Mouse (Mus musculus) spleen, adult 12 weeks (tissue): Measurements from ENCODE around the gene Otop2.

ENCODE experiments used
- DNase-seq: peaks from one replicate; pipeline ENCODE4 v3.0.0; 2022; ENCODE audit warnings: low spot score

Otop2 gene

GRCm38 (mm10) chr11:115306863-115307262, at the start of gene Otop2:
Gene Otop2, plus strand, starts transcription at chr11:115307163.
- DNase-seq, result no peak

DNA sequence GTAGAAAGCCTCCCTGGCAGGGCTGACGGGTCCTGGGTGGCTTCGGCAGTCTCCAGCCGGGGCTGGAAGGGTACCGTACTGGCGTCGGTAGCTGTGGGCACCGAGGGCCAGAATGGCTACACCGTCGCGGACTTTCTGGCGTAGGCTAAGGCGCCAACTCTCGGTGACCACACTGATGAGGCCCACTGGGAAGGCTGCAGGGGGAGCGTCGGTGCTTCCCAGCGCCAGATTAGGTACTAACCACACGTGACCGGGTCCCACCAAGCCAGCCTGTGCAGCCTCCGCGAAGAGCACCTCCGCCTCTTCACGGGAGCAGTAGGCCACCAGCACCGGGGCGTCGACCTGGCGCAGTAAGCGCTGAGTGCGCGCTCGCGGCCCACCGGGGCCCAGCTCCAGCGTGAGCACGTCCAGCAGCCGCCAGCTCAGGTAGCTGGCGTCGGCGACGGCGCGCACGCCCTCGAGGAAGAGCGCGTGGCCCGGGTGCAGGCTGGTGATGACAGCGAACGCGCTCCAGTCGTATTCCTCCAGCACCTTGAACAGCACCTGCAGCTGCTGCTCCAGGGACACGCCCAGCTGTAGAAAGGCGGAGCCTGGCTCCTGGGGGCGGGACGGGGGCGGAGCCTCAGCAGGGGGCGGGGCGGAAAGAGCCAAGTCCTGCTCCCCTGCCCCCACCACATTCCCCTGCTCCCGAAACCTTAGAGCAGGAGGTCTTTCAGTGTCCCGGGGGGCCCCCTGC, 49.0 kb upstream of the Otop2 start:
- DNase-seq, result no peak

DNA sequence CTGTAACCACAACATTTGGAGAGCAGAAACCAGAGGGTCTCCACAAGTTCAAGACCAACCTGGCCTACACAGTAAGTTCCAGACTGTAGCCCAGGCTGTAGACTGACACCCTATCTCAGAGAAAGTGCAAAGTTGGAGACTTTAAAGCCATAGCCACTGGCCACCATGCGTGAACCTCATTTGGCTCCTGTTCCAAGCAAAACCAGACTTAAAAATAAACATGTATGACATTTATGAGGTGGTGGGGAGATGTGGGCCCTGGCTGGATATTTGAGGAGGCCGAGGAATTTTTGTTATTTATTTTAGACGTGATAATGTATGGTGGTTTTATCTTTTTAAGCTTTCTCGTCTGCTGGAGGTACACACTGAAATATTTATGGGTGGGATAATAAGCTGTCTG, 47.8 kb upstream of the Otop2 start:
- DNase-seq, result no peak

DNA sequence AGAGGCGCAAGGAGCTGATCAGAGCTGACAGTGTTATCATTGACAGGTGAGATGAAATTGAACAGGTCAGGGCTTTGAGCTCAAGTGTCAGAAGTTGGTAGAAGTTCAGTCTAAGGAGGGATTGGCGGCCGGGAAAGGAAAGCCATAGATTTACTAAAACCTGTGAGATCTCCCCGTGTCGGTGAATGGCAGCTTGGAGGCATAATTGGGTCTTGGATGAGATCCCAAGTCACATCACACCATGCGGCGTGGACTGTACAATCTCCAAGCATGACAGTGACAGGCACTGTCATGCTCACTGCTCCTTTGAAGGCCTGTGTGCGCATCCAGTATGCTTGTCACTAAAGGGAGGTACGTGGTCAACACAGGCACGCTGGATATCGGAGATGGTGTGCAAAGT, 44.0 kb upstream of the Otop2 start:
- DNase-seq, result no peak

- DNase-seq, result no peak
Observed at GRCm38 (mm10) chr11:115264136-115264861, 42.7 kb upstream of the Otop2 start.

- DNase-seq, result no peak
Observed at GRCm38 (mm10) chr11:115264862-115265668, 41.9 kb upstream of the Otop2 start.

- DNase-seq, result no peak
Observed at GRCm38 (mm10) chr11:115265771-115266399, 41.1 kb upstream of the Otop2 start.

DNA sequence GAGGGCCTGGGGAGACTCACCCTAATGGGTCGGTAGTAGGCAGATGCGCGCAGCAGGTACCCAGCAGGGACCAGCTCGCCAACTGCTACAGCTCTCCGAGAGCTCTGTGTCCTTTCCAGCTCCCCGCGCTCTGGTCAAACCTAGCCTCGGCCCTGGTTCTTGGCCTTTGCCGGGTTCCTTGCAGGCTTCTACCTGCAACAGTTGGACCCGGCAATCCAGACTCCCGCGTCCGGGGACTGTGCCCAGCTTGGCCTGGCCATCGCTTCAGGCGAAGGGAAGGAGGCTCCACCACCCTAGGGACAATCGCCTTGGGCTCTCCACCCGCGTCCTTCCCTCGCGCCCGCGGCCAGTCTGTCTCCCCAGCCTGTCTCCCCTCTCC, 40.6 kb upstream of the Otop2 start:
- DNase-seq, result no peak

GRCm38 (mm10) chr11:115267061-115267883, 39.7 kb upstream of the Otop2 start, which contains the start of gene Grin2c:
Gene Grin2c, minus strand, starts transcription at chr11:115267243.
- no peak for DNase-seq

DNA sequence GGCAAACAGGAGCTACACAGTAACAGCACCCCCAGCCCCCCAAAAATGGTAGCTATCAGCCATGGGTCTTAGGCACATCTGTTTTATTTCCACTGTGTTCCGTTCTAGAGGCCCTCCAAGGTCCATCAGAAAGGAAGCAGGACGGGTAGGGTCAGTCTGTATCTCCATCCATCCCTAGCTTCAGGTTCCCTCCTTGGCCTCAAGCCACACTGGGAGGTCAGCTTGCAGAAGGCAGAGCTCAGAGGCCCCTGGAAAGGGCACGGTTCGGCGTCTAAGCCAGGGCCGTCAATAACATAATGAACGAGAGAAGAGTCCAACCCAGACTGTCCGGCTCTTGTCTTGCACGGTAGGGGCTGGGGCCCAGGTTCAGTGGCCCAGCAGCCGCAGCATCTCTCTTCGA, 39.0 kb upstream of the Otop2 start:
- no peak for DNase-seq

DNA sequence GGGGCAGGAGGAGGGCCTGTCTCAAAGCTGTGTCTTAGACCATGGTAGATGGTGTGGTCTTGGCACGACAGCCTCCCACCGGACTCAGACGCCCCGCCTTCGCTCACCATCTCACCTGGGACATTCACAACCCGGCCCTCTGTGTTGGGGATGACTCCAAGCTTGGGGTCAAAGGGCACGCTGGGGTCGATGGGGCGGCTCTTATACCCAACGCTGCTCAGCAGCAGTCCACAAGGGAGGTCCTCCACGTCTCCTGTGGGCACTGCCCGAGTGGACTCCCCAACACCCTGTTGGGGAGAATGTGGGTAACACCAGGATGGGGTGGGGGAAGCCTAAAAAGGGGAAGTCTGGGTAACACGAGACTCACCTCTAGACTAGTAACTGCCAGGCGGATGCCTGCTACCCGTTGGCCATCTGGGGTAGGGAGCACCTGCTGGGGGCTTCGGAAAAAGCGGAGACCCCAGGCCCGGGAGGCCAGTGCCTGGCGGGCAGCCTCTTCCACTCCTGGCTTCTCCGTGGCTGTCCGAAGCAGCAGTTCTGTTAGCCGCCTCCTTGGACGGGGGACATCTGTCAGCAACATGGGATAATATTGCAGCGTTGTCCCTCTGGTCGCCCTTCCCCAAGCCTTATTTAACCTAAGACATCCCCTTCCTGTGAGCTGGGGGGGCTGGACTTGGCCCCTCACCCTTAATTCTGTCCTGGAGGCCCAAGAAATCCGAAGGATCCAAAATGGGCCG, 37.5 kb upstream of the Otop2 start:
- DNase-seq, result no peak

GRCm38 (mm10) chr11:115270148-115270861, 36.7 kb upstream of the Otop2 start:
- peak; percentile 64 for DNase-seq

DNA sequence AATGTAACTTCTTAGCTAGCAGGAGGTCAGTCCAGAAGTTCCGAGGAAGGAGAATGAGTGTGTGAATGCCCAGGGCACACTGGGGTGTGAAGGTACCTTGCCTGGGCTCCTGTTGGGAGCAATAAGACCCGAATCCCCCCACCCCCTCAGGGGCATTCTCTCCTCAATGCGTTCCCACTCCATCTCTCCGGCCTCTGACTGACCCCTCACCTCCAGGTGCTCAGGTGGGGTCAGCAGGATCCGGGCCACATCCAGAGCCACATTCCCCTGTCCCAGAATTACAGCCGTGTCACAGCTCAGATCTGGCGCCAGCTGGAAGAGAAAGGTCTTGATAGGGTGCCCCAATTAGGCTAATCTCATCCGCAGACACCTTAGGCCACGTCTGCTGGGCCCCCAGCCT, 35.9 kb upstream of the Otop2 start:
- no peak for DNase-seq

DNA sequence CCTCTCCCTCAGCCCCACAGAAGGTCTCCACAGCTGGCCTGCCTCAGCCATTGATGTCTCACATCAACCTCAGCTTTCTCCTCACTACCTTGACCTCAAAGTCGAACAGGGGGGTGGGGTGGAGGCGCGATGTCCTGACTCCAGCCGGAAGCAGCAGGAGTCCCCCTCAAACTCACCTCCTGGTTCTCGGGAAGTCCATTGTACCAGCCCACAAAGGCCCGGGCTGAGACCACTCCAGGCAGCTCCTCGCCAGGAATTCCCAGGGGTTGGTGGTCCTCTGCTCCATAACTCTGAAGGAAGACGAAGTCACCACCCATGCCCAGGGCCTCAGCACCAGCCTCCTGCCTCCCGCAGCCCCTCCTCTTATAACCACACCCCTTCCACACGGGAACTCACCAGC, 35.5 kb upstream of the Otop2 start:
- no peak for DNase-seq

DNA sequence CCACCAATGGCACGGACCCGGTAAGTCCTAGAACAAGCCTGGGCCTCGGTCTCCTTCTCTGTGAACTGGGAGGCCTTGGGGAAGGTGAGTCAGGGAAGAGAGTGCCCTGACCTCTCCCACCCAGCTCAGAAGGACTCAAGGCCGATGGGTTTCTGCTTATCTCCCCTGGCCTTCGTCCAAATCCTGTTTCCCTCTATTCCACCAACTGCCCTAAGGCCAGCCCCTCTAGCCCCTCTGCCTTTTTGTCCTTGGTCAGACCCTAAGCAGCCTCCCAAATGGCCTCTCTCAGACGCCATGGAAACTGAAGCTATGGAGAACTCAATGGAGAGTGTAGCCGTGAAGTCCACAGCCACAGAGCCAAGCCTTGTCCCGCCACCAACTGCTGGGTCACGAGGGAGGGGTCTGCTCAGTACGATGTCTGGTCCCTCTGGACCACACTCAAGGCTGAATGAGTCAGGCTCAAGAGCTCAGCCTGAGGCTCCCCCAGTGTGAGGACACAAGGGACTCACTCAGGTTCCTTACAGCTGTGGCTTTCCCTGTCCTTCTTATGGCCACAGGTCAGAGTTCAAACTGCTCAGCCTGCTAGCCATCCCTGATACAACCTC, 34.0 kb upstream of the Otop2 start:
- no peak for DNase-seq

DNA sequence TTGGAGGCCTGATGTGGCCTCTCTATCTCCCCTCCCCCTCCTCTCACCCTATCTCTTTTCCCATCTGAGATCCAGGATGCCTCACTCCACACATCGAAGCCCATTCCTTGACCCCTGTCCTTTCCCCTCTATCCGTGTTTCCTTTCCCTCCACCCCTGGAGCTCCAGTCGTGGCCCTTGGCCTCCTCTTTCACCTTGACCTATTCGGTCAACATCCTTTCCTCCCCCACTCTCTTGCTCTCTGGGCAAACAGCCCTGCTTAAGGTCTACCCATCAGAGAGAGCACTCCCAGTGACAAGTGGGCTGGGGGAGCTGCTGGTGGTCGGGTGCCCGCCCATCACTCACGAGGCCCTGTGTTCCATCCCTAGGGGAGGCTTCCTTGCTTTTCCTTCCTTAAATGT, 33.2 kb upstream of the Otop2 start:
- DNase-seq, result no peak

- DNase-seq, result no peak
Observed at GRCm38 (mm10) chr11:115274178-115274577, 32.8 kb upstream of the Otop2 start.

DNA sequence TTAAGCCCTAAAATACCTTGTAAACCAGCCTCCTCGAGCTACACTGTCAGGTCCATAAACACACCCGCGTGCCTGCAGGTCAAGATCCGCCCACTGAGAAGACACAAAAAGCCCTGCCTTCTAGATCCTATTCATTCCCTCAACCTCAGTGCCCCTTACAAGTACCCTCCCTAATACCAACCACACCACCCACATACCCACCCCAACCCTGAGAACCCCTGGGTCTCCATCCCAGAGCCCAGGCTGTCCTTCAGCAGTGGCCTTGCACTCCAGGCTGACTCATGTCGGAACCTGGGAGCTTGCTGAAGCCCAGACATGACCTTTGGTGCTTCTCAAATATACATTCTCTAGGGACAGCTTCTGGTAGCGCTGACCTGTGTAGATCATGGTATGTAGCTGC, 32.2 kb upstream of the Otop2 start:
- no peak for DNase-seq

DNA sequence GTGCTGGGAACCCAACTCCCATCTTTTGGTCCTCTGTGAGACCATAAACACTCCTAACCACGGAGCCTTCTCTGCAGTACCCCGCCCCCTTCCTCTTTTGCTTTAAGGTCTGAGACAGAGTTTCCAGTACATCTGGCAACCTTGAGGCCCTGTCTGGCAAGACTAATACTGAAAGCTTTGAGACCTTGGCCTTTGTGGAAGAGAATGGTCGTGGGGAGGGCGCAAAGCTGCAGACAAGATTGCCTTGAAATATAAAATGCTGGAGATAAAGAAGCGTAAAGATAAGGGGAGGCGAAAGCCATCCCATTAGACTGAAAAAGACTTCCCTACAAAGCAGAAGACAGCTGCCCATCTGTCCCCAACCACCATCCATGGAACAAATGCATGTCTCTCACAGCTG, 31.5 kb upstream of the Otop2 start:
- no peak for DNase-seq

DNA sequence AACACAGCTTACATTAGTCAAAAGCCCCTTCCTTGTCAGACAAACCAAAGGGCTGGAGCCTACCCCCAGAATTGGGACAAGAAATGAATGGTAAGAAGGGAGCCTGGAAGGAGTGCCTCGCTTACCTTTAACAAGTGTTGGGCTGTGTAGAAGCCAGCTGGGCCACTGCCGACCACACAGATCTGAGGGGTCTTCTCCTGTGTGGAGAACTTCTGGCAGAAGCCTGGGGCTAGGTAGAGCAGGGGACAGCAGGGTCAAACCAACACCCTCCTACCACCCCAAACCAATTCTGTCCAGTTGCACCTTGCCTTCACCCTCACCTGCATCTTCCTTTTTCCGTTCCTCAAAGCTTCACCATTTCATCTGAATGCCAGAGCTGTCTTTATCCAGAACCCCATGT, 31.0 kb upstream of the Otop2 start:
- DNase-seq, result no peak
